Mouse (Mus musculus) intestine, embryonic 16.5 days (tissue): ENCODE measurements at regions not wholly inside any gene's neighbourhood (a gene's known extent, or its start where the extent isn't known, plus 50 kb on each side); places are given as distances from the start of the nearest gene placed in this dataset.

Source experiments
- ATAC-seq: fragments of 200-750 bp; cut with Nextera tagmentation; 2 replicates; pipeline ENCODE4 v1.8.0; 2017; ENCODE audit warnings: moderate TSS enrichment, moderate library complexity
- H3K27ac ChIP-seq: fragments of 300-500 bp; sonication (generic); 2 replicates; pipeline ENCODE4 v1.5.1; 2014; ENCODE audit warnings: mild to moderate bottlenecking, low read length
- H3K27me3 ChIP-seq: fragments of 300-500 bp; sonication (generic); replicated peaks from 2 replicates; pipeline ENCODE4 v1.6.1; 2014; ENCODE audit warnings: low read length, control low read depth, mixed read lengths; ENCODE audit not compliant: control insufficient read depth, insufficient read depth
- H3K36me3 ChIP-seq: fragments of 300-500 bp; sonication (generic); 2 replicates; pipeline ENCODE4 v1.6.1; 2014; ENCODE audit warnings: low read length, control low read depth; ENCODE audit not compliant: control insufficient read depth, insufficient read depth
- H3K4me1 ChIP-seq: fragments of 300-500 bp; sonication (generic); 2 replicates; pipeline ENCODE4 v1.6.1; 2014; ENCODE audit warnings: low read length, control low read depth, mixed read lengths; ENCODE audit not compliant: control insufficient read depth, insufficient read depth
- H3K4me2 ChIP-seq: fragments of 300-500 bp; sonication (generic); 2 replicates; pipeline ENCODE4 v1.6.1; 2014; ENCODE audit warnings: low read depth, low read length, control low read depth
- H3K4me3 ChIP-seq: fragments of 300-500 bp; sonication (generic); 2 replicates; pipeline ENCODE4 v1.5.1; 2014; ENCODE audit warnings: mild to moderate bottlenecking, low read length
- H3K9ac ChIP-seq: fragments of 300-500 bp; sonication (generic); 2 replicates; pipeline ENCODE4 v1.6.1; 2014; ENCODE audit warnings: low read depth, low read length
- H3K9me3 ChIP-seq: fragments of 300-500 bp; sonication (generic); 2 replicates; pipeline ENCODE4 v1.6.1; 2016; ENCODE audit warnings: low read length, control low read depth; ENCODE audit not compliant: control insufficient read depth
- WGBS: fragments of 180-500 bp; shearing (Covaris S2); extraction: QIAGEN DNeasy Blood & Tissue Kit; methylation state at CpG from one replicate; pipeline ENCODE4 v1.1.7; 2014; 5-methylcytosine and 5-hydroxymethylcytosine counted together

DNA sequence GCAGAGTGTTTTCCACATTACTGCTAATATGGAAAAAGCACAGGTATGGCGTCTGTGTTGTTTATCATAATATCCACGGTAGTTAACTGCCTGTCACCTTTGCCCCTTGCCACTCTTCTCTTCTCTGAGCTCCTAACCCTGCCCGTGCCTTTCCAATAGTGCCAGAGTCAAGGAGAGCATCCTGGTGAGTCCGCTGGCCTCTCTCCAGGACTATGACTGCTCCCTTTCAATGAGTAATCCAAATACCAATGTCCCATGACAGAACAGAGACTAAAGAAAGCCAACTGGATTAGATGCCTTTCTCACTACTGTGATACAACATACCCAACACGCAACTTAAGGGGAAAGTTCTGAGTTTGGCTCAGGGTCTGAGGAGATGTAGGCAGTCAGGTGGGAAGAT, 430.8 kb upstream of the Adamts16 start:
- ATAC-seq, result no peak
- Histone ChIP-seq H3K9me3 (no peaks in the 10 kb centered on the region), H3K27ac (no peak overlapping the region), H3K9ac (no peak overlapping the region), H3K4me1 (no peaks in the 10 kb centered on the region), H3K4me2 (no peak overlapping the region), H3K27me3 (no peaks in the 10 kb centered on the region), H3K36me3 (no peaks in the 10 kb centered on the region), H3K4me3 (no peak overlapping the region)
- WGBS, result 62% methylated on average over 5 of the region's 5 CpGs

DNA sequence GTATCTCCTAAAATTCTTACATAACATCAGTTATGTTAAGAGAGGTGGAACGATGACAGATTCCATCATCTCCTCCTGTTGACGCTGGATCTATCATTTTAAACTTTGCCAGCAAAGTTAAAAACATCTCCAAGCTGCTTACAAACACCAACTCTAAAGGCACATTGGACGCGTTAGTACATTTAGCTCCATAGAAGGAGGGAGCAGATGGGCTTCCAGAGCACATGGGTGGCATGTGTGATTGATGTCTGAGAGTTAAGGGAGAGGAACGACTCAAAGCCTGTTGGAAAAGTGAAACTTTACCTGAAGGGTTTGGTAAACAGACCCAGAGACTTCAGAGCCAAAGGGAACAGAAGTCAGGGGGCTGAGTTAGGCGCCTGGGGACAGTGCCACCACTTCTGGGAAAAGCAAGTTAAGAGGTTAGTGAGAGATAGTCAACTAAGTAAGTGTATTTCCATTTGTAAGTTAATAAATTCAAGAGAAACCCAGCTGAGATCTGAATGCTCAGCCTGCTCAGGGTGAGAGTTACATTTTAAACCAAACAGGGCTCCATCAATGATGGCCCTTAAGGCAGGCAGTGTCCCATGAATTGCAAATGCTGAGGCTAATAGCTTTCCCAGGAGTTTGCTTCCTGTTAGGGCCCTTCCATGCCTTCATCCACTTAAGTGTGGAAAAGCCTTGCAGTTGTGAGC, 430.3 kb upstream of the Adamts16 start:
- Histone ChIP-seq H3K27ac (no peak overlapping the region), H3K27me3 (no peaks in the 10 kb centered on the region)

DNA sequence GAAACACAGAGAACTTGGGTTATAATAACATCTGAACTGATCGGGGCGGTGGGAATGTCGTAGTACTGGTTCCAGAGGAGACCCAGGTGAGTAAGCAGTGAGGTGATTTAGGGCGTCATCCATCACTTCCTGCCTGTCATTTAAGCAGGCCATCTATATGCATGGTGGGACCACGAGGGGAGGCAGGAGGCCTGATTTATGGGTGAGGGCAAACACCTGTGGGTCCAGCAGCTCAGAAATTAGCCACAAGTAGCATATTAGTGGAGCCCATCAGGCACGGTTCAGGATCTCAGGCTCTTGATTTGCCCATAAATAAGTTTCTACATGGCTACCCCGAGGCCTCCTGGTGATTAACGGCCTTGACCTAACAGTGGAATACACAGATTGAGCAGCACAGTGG, 428.8 kb upstream of the Adamts16 start:
- Histone ChIP-seq H3K4me2 (no peak overlapping the region), H3K36me3 (no peaks in the 10 kb centered on the region), H3K9me3 (no peaks in the 10 kb centered on the region), H3K9ac (no peak overlapping the region), H3K27ac (no peak overlapping the region), H3K27me3 (no peaks in the 10 kb centered on the region), H3K4me3 (no peak overlapping the region), H3K4me1 (no peaks in the 10 kb centered on the region)
- ATAC-seq, result 0 out of 2 replicates have a peak, but pooled peaks have one; percentile 31
- WGBS, result 42% methylated on average over 8 of the region's 8 CpGs

More for the DNA sequence above, 430.3 kb upstream of the Adamts16 start:
- Histone ChIP-seq H3K4me1 (no peaks in the 10 kb centered on the region), H3K4me2 (no peak overlapping the region), H3K36me3 (no peaks in the 10 kb centered on the region), H3K9ac (no peak overlapping the region), H3K9me3 (no peaks in the 10 kb centered on the region), H3K4me3 (no peak overlapping the region)
- no peak for ATAC-seq
- WGBS, result 68% methylated on average over 6 of the region's 6 CpGs

- Histone ChIP-seq H3K4me3 (no peak overlapping the region), H3K9ac (no peak overlapping the region), H3K4me2 (no peak overlapping the region), H3K4me1 (no peaks in the 10 kb centered on the region), H3K9me3 (no peaks in the 10 kb centered on the region), H3K36me3 (no peaks in the 10 kb centered on the region), H3K27me3 (no peaks in the 10 kb centered on the region), H3K27ac (no peak overlapping the region)
- ATAC-seq, result no peak
- WGBS, result 59% methylated on average over 2 of the region's 2 CpGs
These were observed 427.9 kb upstream of the Adamts16 start for GRCm38 (mm10) chr13:71269496-71269895.

DNA sequence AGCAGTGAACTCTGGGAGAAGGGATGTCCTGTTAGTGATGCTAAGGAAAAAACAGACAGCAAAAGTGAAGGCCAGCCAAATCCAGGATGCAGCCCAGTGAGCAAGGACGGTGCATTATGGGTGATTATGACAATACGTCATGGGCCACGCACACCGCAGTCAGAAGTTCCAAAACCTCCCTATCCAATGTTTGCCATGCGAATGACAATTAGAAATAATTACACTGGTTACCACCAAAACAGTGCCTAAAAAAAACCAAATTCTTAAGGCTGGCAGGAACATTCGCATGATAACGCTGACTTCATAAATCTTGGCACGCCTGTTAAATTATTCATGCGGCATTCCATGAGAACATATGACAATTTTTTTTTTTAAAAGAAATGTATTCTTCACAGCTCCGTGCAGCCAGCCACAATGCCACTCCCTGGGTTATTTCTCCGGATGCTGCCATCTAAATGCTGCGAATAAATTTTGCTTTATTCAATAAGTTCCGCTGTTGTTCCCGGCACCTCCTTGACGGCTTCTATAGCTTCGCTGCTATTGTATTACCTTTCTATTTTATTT, 421.8 kb upstream of the Adamts16 start:
- no peak overlapping the region for H3K4me2 ChIP-seq
- no peak for ATAC-seq
- no peak overlapping the region for H3K9ac ChIP-seq
- H3K4me3 ChIP-seq, result no peak overlapping the region
- no peaks in the 10 kb centered on the region for H3K4me1 ChIP-seq
- H3K36me3 ChIP-seq, result no peaks in the 10 kb centered on the region
- H3K27ac ChIP-seq, result no peak overlapping the region
- WGBS, result 84% methylated on average over 16 of the region's 16 CpGs
- no peaks in the 10 kb centered on the region for H3K27me3 ChIP-seq
- no peaks in the 10 kb centered on the region for H3K9me3 ChIP-seq

GRCm38 (mm10) chr13:71262575-71263295, 421.1 kb upstream of the Adamts16 start:
- no peak overlapping the region for H3K4me3 ChIP-seq
- peak; percentile 63 for ATAC-seq
- no peaks in the 10 kb centered on the region for H3K27me3 ChIP-seq
- H3K36me3 ChIP-seq, result no peaks in the 10 kb centered on the region
- WGBS, result 75% methylated on average over 10 of the region's 10 CpGs
- no peaks in the 10 kb centered on the region for H3K9me3 ChIP-seq
- H3K4me1 ChIP-seq, result no peaks in the 10 kb centered on the region
- H3K9ac ChIP-seq, result no peak overlapping the region
- no peak overlapping the region for H3K4me2 ChIP-seq
- no peak overlapping the region for H3K27ac ChIP-seq

DNA sequence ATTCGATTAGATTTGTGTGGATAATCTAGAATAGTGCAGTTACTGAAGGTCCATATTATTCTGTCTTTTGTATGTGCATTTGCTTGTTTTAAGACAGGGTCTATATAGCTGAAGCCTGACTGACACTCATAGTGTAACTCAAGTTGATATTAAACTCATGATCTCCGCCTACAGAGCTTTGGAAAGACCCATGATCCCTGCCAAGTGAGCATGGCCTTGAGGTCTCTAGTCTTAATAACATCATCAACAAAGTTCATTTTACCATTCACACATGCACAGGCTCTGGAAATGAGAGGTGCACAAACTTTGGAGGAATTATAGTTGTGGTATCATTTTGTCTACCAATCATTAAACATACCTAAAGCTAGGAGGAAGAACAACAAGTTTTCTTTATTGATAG, 412.4 kb upstream of the Adamts16 start:
- H3K27ac ChIP-seq, result no peak overlapping the region
- WGBS, result 87% methylated on average over 2 of the region's 2 CpGs
- H3K4me3 ChIP-seq, result no peak overlapping the region

GRCm38 (mm10) chr13:71248261-71249031, 406.8 kb upstream of the Adamts16 start:
- ATAC-seq, result no peak
- no peak overlapping the region for H3K9ac ChIP-seq
- H3K27ac ChIP-seq, result no peak overlapping the region
- H3K4me2 ChIP-seq, result no peak overlapping the region
- no peak overlapping the region for H3K4me3 ChIP-seq
- H3K9me3 ChIP-seq, result no peaks in the 10 kb centered on the region
- no peaks in the 10 kb centered on the region for H3K36me3 ChIP-seq
- 46% methylated on average over 8 of the region's 8 CpGs for WGBS
- H3K27me3 ChIP-seq, result no peaks in the 10 kb centered on the region
- no peaks in the 10 kb centered on the region for H3K4me1 ChIP-seq

More for the DNA sequence above, 412.4 kb upstream of the Adamts16 start:
- H3K9me3 ChIP-seq, result no peaks in the 10 kb centered on the region
- H3K4me1 ChIP-seq, result no peaks in the 10 kb centered on the region
- ATAC-seq, result no peak
- no peaks in the 10 kb centered on the region for H3K36me3 ChIP-seq
- H3K4me2 ChIP-seq, result no peak overlapping the region
- no peaks in the 10 kb centered on the region for H3K27me3 ChIP-seq
- H3K9ac ChIP-seq, result no peak overlapping the region

DNA sequence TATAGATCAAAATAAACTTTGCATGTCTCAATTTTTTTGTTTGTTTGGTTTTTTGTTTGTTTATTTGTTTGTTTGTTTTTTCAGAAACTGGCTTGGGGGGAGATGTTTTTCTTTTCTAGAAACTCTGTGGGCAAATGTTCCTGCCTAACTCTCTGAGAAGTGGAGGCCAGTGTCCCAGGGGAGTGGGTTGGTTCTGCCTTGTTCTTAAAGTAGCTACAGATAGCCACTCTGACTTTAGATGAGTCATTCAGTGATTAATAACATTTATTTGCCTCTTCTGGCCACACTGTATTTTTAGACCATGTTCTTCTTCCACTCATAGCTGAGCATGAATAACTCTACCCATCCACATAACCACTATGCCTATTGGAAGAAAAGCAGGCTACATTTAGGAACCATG, 405.6 kb upstream of the Adamts16 start:
- Histone ChIP-seq H3K27ac (no peak overlapping the region), H3K4me2 (no peak overlapping the region), H3K36me3 (no peaks in the 10 kb centered on the region), H3K9ac (no peak overlapping the region), H3K4me3 (no peak overlapping the region), H3K9me3 (no peaks in the 10 kb centered on the region), H3K27me3 (no peaks in the 10 kb centered on the region), H3K4me1 (no peaks in the 10 kb centered on the region)
- ATAC-seq, result no peak
